Mouse (Mus musculus) liver, adult 2 months (tissue): Measurements from ENCODE around the gene Nsmce3.

Experiments
- CTCF ChIP-seq: fragments of 200-500 bp; IDR thresholded peaks from 2 replicates; pipeline ENCODE4 v1.5.1; 2011; ENCODE audit warnings: low read depth, low read length, control low read depth
- POLR2A ChIP-seq: fragments of 200-500 bp; IDR thresholded peaks from 2 replicates; pipeline ENCODE4 v1.6.1; 2011; ENCODE audit warnings: low read length, control low read depth; ENCODE audit not compliant: insufficient read depth; ENCODE audit errors: extremely low read depth

DNA sequence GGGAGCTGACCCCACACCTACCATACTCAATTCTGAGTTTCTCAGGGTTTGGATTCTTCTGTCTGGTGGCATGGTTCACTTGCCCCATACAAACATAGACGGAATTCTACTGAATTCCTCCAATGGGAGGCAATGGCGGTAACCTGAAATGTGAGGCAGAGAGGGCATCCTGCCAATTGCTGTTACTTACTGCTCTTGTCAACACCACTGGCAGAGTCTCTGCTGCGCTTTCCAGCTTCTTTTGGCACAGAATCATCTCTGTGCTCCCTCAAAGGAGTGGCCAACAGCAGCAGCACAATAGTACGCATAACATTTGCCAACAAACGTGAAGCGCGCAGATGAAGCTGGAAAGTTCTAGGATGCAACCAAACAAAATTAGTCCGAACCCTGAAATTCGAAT is 17.1 kb upstream of the Nsmce3 start:
- TF ChIP-seq POLR2A (no peak), CTCF (no peak)
